Mouse (Mus musculus): ENCODE results near the gene Gm49396. TPM values are rescaled to one million over a fixed set of nuclear protein-coding genes. Genes with fewer than 3 reads are reported as not detected.

The Gm49396 gene
- polyA plus RNA-seq (2012; rRNA removed) (1.2 and 1.4 TPM in 2 replicates), polyA plus RNA-seq (2014; fragmentation: Nextera tagmentation; extraction: Ambion mirVana) (0.71 and 0.99 TPM in 2 replicates)

- Histone ChIP-seq H3K9ac (replicated peaks) (peak within 1 kb of the TSS; percentile 77), H3K27ac (peak within 1 kb of the TSS; percentile 73), H3K4me3 (ENCODE audit: insufficient read depth in 1 of 2, low read depth in 2 of 2, low read length in 2 of 2) (peak within 1 kb of the TSS; percentile 67 to 99), H3K4me1 (replicated peaks; ENCODE audit: control insufficient read depth in 2 of 2, insufficient read depth in 2 of 2, low read length in 1 of 2) (peaks cover 10 to 15% of the 10 kb centered on the region in 2 experiments), H3K4me2 (ENCODE audit: low read depth) (peak within 1 kb of the TSS; percentile 91), H3K27me3 (ENCODE audit: control insufficient read depth, insufficient read depth, low read length) (no peaks in the 10 kb centered on the region), H3K9me3 (ENCODE audit: control insufficient read depth, low read length) (no peaks in the 10 kb centered on the region), H3K36me3 (replicated peaks; ENCODE audit: control insufficient read depth, insufficient read depth, low read depth) (peaks cover 2% of the 10 kb centered on the region)
- ATAC-seq (ENCODE audit: insufficient read depth), result peak; percentile 82
- no peak for TF ChIP-seq EP300 (IDR thresholded peaks at IDR 0.05; ENCODE audit: low read depth)
- TF ChIP-seq CTCF (IDR thresholded peaks at IDR 0.05; ENCODE audit: low read depth), result peak; percentile 34; the same call in 1 of the 2 replicates
- under 1% methylated on average over 45 of the region's 45 CpGs for WGBS (ENCODE audit: insufficient replicate concordance)
- peak; percentile 96 to 97 (median 97) for DNase-seq (ENCODE audit: low read depth in 3 of 3, low spot score in 3 of 3)
These were observed at the start of gene Gm49396, which contains the start of the genes U2af1l4 and Psenen for GRCm38 (mm10) chr7:30563117-30563905. Gene Gm49396 (plus strand): TSS chr7:30563344. Gene U2af1l4 (plus strand): TSS chr7:30563301. Gene Psenen (minus strand): TSS chr7:30563627.

GRCm38 (mm10) chr7:30515003-30515760 lies 48.0 kb upstream of the Gm49396 start:
- TF ChIP-seq EP300 (IDR thresholded peaks at IDR 0.05; ENCODE audit: low read depth), result no peak
- TF ChIP-seq CTCF (IDR thresholded peaks at IDR 0.05; ENCODE audit: low read depth), result no peak
- 54% methylated on average over 24 of the region's 24 CpGs for WGBS (ENCODE audit: insufficient replicate concordance)
- H3K27me3 ChIP-seq (ENCODE audit: control insufficient read depth, insufficient read depth, low read length), result no peaks in the 10 kb centered on the region
- DNase-seq (ENCODE audit: low read depth in 3 of 3, low spot score in 3 of 3) (peak in 1 of 3 experiments; percentile 20), ATAC-seq (ENCODE audit: insufficient read depth) (peak; percentile 2; the same call in 1 of the 2 replicates)
- no peak overlapping the region for H3K27ac ChIP-seq
- H3K9me3 ChIP-seq (ENCODE audit: control insufficient read depth, low read length), result no peaks in the 10 kb centered on the region
- no peaks in the 10 kb centered on the region for H3K4me1 ChIP-seq (replicated peaks; ENCODE audit: control insufficient read depth in 2 of 2, insufficient read depth in 2 of 2, low read length in 1 of 2)
- no peaks in the 10 kb centered on the region for H3K36me3 ChIP-seq (replicated peaks; ENCODE audit: control insufficient read depth, insufficient read depth, low read depth)
- H3K4me2 ChIP-seq (ENCODE audit: low read depth), result no peak overlapping the region
- no peak overlapping the region for H3K4me3 ChIP-seq (ENCODE audit: insufficient read depth in 1 of 2, low read depth in 2 of 2, low read length in 2 of 2)
- H3K9ac ChIP-seq (replicated peaks), result no peak overlapping the region

- no peak for DNase-seq (ENCODE audit: low read depth in 3 of 3, low spot score in 3 of 3)
- H3K4me2 ChIP-seq (ENCODE audit: low read depth), result no peak overlapping the region
- H3K27ac ChIP-seq, result no peak overlapping the region
- no peak overlapping the region for H3K4me3 ChIP-seq (ENCODE audit: insufficient read depth in 1 of 2, low read depth in 2 of 2, low read length in 2 of 2)
- no peaks in the 10 kb centered on the region for H3K27me3 ChIP-seq (ENCODE audit: control insufficient read depth, insufficient read depth, low read length)
- ATAC-seq (ENCODE audit: insufficient read depth), result no peak
- WGBS (ENCODE audit: insufficient replicate concordance), result 36% methylated on average over 8 of the region's 8 CpGs
- H3K36me3 ChIP-seq (replicated peaks; ENCODE audit: control insufficient read depth, insufficient read depth, low read depth), result no peaks in the 10 kb centered on the region
- TF ChIP-seq EP300 (IDR thresholded peaks at IDR 0.05; ENCODE audit: low read depth) (no peak), CTCF (IDR thresholded peaks at IDR 0.05; ENCODE audit: low read depth) (peak; percentile 48)
- no peaks in the 10 kb centered on the region for H3K4me1 ChIP-seq (replicated peaks; ENCODE audit: control insufficient read depth in 2 of 2, insufficient read depth in 2 of 2, low read length in 1 of 2)
- no peak overlapping the region for H3K9ac ChIP-seq (replicated peaks)
- no peaks in the 10 kb centered on the region for H3K9me3 ChIP-seq (ENCODE audit: control insufficient read depth, low read length)
These were observed 44.8 kb upstream of the Gm49396 start for GRCm38 (mm10) chr7:30518325-30518724.

DNA sequence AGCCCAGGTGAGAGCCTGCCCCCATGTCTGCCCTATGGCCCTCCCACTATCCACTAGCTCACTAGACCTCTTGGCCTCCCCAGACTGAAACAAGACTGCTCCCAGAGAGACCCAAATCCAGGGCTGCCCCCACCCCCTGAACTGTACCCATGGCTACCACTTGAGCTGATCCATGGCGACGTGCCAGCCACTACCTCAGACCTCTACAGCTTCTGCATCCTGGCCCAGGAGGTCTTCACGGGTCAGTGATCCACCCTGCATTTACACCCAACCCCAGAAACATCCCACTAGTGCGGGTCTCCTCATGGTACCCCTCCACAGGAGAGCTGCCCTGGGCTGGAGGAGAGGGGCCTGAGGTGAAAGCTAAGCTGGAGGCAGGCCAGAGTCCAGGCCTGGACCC lies 42.7 kb upstream of the Gm49396 start:
- Histone ChIP-seq H3K9me3 (ENCODE audit: control insufficient read depth, low read length) (no peaks in the 10 kb centered on the region), H3K27ac (no peak overlapping the region), H3K27me3 (ENCODE audit: control insufficient read depth, insufficient read depth, low read length) (no peaks in the 10 kb centered on the region), H3K36me3 (replicated peaks; ENCODE audit: control insufficient read depth, insufficient read depth, low read depth) (no peaks in the 10 kb centered on the region), H3K9ac (replicated peaks) (no peak overlapping the region), H3K4me3 (ENCODE audit: insufficient read depth in 1 of 2, low read depth in 2 of 2, low read length in 2 of 2) (no peak overlapping the region), H3K4me1 (replicated peaks; ENCODE audit: control insufficient read depth in 2 of 2, insufficient read depth in 2 of 2, low read length in 1 of 2) (no peaks in the 10 kb centered on the region), H3K4me2 (ENCODE audit: low read depth) (no peak overlapping the region)
- WGBS (ENCODE audit: insufficient replicate concordance), result 61% methylated on average over 4 of the region's 4 CpGs
- TF ChIP-seq CTCF (IDR thresholded peaks at IDR 0.05; ENCODE audit: low read depth) (no peak), EP300 (IDR thresholded peaks at IDR 0.05; ENCODE audit: low read depth) (no peak)
- ATAC-seq (ENCODE audit: insufficient read depth) (no peak), DNase-seq (ENCODE audit: low read depth in 3 of 3, low spot score in 3 of 3) (no peak)

GRCm38 (mm10) chr7:30520856-30521255 lies 42.3 kb upstream of the Gm49396 start:
- Histone ChIP-seq H3K4me2 (ENCODE audit: low read depth) (no peak overlapping the region), H3K4me1 (replicated peaks; ENCODE audit: control insufficient read depth in 2 of 2, insufficient read depth in 2 of 2, low read length in 1 of 2) (no peaks in the 10 kb centered on the region), H3K36me3 (replicated peaks; ENCODE audit: control insufficient read depth, insufficient read depth, low read depth) (no peaks in the 10 kb centered on the region), H3K9me3 (ENCODE audit: control insufficient read depth, low read length) (no peaks in the 10 kb centered on the region), H3K4me3 (ENCODE audit: insufficient read depth in 1 of 2, low read depth in 2 of 2, low read length in 2 of 2) (no peak overlapping the region), H3K27me3 (ENCODE audit: control insufficient read depth, insufficient read depth, low read length) (no peaks in the 10 kb centered on the region), H3K9ac (replicated peaks) (no peak overlapping the region), H3K27ac (no peak overlapping the region)
- TF ChIP-seq CTCF (IDR thresholded peaks at IDR 0.05; ENCODE audit: low read depth), result no peak
- no peak for TF ChIP-seq EP300 (IDR thresholded peaks at IDR 0.05; ENCODE audit: low read depth)
- ATAC-seq (ENCODE audit: insufficient read depth) (no peak), DNase-seq (ENCODE audit: low read depth in 3 of 3, low spot score in 3 of 3) (no peak)
- 64% methylated on average over 5 of the region's 5 CpGs for WGBS (ENCODE audit: insufficient replicate concordance)
